Mouse (Mus musculus) cortical plate, adult 2 months (tissue): ENCODE measurements around the gene Tnrc6b.

Experiments used
- CTCF ChIP-seq: fragments of 200-500 bp; IDR thresholded peaks from 2 replicates; pipeline ENCODE4 v1.5.1; 2011; ENCODE audit warnings: mild to moderate bottlenecking, control low read depth, low read length; ENCODE audit not compliant: insufficient read depth; ENCODE audit errors: extremely low read depth
- POLR2A ChIP-seq: fragments of 200-500 bp; IDR thresholded peaks from 2 replicates; pipeline ENCODE4 v1.6.1; 2011; ENCODE audit warnings: mild to moderate bottlenecking, low read length, control low read depth; ENCODE audit not compliant: insufficient read depth; ENCODE audit errors: extremely low read depth

DNA sequence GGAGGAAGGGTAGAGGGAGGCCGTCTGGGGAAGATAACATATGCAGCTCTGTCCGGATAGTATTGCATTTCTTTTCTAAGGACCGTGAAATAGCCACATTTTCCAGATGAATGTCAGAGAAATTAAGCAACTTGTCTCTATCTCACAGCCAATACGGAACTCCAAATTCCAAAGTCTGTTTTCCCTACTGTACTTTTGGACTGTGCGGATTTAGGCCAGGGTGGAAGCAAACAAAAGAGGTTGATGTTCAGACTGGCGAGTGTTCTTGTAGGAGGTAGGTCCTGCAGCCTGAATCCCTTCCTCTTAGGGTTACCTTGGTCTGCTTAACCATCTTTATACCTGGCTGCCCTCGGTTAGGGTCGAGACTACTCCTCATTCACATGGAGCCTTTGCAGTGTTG, 28.8 kb upstream of the Tnrc6b start:
- TF ChIP-seq CTCF (no peak), POLR2A (no peak)
